Mouse (Mus musculus) adrenal gland, postnatal 0 days (tissue): ENCODE data around the gene Pip5k1c. TPM values are rescaled to one million over a fixed set of nuclear protein-coding genes. Genes with fewer than 3 reads are reported as not detected.

Source experiments
- microRNA-seq: library from miRNA; unstranded; fragments of <30 nt; microRNA quantifications from one replicate; pipeline ENCODE4, GENCODE M21; 2016; ENCODE audit warnings: borderline replicate concordance; ENCODE audit not compliant: insufficient number of aligned reads
- polyA plus RNA-seq: library from polyadenylated mRNA; unstranded; fragments of >200 nt; fragmentation: Nextera tagmentation; extraction: Ambion mirVana; gene quantifications from 2 replicates; pipeline ENCODE4 v1.2.1, GENCODE M21; 2015

Pip5k1c gene
- 29.5 and 37.8 TPM in 2 replicates for polyA plus RNA-seq

DNA sequence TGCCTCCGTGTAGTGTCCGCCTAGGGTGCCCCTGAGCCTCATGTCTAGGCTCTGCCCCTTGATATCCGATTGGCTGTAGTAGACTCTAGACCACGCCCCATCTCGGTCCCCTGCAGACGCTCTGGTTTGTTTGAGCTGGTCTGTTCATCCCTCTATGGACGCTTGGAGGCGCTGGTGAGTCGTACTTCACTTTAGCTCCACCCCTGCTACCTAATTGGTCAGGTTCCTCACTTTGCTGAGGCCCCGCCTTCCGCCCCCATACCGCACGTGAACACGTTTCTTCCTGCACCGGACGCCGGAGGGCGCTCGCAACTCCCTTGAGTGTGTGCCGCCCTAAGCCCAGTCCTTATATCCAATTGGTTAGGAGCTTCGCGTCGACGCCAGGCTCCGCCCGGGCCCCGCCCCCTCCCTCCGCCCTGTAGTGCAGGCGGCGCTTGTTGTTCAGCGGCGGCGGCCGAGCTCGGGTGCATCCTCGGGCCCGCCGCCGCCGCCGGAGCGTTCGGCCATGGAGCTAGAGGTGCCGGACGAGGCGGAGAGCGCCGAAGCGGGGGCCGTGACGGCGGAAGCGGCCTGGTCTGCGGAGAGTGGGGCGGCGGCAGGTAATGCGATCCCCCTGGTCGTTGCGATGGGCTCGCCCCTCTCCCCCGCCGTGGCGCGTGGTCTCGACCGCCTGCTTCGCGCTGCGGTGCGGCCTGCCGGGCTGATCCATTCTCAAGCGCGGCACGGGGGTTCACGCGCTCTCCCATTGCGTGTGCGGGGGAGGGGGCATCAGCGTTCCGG is at the start of gene Pip5k1c:
Pip5k1c (plus strand) TSS at position 410 of the 780 bp plus-strand sequence.

DNA sequence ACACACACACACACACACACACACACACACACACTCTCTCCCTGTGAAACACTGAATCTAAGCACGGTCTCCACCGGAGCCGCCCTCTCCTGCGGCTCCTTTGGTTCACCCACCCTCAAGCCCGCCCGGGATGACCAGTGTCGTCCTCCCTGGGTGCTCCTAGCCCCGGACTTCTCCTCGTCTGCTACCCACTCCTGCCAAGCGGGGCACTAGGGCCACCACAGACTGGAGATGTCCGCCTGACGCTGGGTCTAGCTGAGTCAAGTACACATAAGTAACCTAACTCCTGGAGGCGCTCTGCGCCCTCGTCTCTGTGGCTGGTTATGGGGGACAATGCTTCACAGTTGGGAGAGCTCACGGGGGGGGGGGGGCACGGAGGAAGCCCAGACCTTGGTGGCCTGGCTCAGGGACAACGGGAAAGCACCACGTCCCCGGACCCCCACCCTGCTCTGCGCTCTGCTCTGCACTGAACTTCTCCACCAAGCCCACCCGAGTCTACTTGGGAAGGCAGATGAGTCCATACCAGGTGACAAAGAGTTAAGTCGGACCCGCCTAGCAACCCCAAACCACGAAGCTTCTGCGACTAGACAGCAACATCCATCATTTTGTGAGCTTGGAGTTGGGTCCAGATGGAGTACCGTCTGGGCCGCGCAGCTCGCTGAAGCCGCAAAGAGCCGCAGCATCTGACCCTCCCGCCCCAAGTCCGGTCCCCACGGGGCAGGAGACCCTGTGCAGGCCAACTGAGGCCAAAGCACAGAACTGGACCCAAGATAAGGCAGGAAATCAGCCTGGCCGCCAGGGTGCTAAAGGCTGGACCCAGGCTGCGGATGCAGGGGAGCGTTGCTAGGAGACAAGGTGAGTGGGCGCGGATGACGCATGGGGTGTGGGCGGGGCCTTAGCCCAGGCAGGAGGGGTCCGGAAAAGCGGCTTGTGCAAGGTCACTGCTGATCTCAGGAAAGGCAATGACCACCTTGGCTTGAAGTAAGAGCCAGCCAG is 40.0 kb upstream of the Pip5k1c start, which contains the start of gene Matk:
Matk (plus strand) TSS at position 512 of the 996 bp plus-strand sequence.

DNA sequence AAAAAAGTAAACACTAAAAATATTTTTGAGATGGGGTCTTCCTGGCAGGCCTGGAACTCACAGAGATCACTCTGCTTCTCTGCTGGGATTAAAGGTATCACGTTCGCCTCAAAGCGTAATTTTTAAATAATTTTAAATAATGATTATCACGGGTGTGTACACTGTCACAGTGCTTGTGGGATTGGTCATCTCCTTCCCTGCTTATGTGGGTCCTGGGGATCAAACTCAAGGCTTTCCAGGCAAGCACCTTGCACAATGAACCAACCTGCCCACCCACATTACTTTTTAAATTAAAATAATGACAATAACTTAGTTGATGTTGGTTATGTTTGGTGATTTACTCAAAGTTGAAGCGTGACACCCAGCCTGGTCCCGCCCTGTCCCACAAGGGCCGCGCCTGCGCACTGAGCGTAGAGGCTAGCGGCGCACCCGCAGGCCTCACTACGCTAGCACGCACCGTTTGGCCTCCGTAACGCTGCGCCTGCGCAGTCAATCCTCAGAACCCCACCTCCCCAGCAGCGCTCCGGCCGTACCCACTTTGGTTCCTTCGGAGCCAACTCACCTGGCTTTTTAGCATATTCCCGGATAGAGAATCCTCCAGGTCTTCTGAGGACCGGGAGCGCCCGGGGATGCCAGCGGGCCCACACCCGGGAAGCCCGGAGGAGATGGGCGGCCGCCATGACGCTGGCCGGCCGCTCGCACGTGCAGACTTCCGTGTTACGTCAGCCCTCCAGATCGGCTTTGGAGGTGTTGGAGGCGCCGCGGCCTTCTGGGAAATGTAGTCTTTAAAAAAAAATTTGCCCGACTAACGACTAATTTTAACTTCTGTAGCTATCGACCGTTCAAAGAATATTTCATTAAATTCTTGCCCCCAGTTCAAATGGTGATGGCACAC is 26.3 kb upstream of the Pip5k1c start, which contains the start of the genes Mrpl54 and Apba3:
Mrpl54 (minus strand) TSS at position 724 of the 895 bp plus-strand sequence.
Apba3 (plus strand) TSS at position 750 of the 895 bp plus-strand sequence.

DNA sequence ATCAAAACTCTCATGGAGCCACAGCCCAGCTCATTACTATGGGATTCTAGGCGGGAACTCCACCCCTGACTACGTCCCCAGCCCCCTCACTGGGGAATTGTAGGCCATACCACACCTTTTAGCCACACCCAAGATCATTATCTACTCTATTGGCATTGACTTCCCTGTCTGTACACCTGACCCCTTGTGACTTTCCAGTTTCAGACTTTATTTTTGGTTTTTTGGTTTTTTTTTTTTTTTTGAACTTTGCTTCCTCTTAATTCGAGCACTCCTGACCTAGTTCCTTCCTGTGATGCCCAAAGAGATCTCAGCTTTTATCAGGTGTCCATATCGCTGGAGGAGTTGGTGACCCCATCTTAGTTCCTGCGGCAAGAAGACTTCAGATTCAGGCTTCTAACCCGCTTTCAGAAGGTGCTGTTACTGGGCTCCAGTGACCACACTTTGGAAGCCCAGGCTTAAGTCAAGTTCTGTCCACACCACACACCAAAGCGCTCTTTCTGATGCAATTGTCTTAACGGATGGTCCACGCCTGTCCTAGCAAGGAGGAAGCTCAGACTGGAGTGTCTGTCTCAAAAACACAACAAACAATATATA is 1.2 kb upstream of the Pip5k1c start, which contains the start of gene Tjp3:
Tjp3 (minus strand) TSS at position 71 of the 594 bp plus-strand sequence.

DNA sequence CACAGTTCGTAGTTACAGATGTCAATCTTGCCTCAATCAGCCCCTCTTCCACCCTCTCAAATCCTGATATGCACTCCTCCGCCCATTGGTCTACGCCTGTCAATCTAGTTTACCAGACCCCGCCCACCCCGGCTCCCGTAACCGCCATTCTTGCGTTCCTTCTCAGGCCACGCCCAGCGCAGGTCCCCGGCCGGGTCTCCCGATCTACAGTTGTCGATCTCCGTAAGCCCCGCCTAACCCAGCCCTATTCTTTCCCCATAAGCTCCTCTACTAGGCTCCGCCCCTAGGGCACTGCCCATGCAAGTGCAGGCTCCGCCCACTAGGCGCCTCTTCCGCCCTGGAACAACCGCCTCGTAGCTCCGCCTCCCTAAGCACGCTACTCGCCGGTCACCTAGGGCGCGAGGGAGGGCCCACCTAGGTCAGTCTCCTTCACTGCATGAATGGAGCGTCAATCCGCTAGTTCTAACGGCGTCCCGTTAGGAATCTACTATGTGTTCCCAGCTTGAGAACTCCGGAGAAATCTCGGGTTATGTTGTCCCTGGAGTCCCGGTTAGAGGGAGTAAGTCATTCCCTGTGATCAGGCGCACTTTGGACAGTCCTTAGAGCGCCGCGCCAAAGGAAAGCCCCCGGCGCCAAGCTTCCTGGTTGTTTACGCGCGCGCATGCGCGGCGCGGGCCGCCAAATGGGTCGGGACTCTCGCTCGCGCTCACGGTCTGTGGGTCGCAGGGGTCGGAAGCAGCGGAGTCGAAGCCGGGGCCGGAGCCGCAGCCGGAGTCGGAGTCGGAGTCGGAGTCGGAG is 28.0 kb downstream of the Pip5k1c start, which contains the start of gene Cactin:
Cactin (plus strand) TSS at position 554 of the 798 bp plus-strand sequence.

DNA sequence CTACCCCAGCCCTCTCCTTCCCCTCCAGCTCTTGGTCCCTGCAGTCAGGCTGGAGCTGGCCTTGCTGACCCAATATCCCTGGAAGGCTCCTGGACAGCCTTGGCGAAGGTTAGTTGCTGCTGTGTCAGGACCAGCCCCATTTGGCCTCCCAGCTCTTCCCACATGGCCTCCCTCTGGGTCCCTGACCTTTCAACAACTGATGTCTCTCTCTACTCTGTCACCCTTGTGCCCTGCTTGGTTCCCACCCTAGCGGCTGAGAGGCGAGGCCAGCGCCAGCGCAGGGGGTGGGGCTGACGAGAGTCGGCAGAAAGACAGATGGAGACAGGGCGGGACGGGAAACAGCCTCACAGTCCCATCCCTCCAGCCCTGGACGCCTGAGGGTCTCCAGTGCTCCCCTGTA is 35.6 kb downstream of the Pip5k1c start, which contains the start of gene Tbxa2r:
Tbxa2r (plus strand) TSS at position 346 of the 400 bp plus-strand sequence.

DNA sequence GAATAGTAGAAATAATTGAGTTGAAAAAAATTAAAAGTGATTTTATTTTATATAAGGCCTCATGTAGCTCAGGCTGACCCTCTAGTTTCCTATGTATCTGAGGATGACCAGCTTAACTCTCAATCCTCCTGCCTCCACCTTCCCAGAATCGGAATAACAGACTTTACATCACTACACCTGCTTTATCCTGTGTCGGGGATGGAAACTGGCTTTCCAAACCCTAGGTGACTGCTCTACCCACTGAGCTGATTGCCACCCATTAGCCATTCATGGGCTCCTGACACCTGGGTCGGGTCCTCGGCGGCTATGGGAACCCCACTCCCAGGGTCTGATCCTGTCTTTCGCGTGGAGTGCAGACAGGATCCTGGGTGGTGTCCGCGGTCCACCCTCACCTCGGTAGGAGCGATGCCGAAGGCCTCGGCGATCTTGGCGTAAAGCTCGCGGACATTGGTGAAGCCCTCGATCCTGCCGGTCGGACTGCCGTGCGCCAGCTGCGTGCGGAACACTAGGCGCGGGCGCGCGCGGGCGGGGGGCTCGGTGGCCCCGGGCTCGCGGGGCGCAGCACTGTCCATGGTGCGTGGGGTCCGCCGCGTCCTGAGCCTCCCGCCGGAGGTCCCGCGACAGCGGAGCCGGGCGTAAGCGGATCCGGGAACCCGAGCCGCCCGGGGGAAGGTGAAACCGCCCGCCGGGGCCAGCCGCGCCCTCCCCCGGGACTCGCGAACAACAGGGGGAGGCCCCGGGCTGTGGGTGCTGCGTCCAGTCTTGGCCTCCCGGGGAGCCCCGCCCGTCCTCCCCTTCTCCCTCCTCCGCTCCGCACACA is 50.1 kb downstream of the Pip5k1c start, which contains the start of gene Gipc3:
Gipc3 (minus strand) TSS at position 581 of the 820 bp plus-strand sequence.

DNA sequence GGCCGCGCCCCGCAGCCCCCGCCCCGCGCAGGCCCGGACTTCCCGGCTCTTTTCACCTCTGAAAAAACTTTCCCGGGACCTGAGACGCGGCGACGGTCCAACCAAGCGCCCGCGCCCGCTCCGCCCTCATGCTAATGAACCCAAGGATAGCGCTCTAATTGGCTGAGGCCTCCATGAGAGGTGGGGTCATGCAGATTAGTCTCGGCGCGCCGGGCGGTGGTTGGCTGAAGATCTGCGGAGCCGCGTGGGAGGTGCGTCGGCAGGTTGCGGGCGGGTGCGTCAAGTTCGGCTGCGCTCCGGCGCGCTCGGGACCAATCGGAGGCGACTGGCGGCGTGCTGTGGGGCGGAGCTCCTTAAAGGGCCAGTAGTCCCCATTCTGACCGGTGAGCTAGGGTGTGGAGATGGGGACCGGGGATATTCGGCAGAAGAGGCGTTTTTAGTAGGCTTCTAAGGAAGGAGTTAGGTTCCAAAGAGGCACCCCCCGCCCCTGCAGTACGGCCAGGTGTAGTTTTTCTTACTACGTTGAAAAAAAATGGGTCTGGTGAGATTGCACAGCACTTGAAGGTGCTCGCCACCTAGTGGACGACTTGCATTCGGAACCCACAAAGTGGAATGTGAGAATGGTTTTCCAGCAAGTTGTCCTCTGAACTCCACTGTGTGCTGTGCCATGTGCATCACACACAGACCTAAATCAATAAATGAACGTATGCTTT is 57.7 kb downstream of the Pip5k1c start, which contains the start of gene Hmg20b:
Hmg20b (minus strand) TSS at position 130 of the 713 bp plus-strand sequence.

DNA sequence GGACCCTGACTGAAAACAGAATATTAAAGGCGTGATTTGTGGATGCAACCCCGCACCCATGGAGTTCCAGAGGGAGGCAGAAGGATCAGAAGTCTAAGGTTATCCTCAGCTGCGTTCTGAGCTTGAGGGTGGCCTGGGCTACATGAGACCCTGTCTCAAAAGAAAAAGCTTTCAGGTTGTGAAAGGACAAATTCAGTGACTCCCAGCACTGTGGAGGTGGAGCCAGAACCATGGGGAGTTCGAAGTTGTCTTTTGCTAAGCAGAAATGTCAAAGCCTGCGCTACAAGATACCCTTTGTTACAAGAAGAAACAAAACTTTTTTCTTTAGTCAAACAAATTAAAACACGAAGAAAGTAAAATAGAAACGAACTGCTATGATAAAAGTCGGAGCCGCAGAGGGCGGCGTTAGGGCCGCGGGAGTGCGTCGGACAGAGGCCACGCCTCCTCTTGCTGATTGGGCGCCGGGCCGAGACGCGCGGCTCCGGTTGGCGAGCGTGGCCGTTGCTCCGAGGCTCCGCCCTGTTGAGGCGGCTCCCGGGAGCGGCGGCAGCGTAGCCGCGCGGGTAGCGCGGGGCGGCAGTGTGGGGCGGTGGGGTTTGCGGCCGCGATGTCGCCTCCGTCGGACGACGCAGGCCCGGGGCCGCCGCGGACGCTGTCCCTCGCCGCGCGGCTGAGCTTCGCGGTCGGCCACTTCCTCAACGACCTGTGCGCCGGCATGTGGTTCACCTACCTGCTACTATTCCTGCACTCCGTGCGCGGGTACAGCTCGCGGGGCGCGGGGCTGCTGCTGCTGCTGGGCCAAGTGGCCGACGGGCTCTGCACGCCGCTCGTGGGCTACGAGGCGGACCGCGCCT is 64.5 kb downstream of the Pip5k1c start, which contains the start of gene Mfsd12:
Mfsd12 (plus strand) TSS at position 501 of the 854 bp plus-strand sequence.

DNA sequence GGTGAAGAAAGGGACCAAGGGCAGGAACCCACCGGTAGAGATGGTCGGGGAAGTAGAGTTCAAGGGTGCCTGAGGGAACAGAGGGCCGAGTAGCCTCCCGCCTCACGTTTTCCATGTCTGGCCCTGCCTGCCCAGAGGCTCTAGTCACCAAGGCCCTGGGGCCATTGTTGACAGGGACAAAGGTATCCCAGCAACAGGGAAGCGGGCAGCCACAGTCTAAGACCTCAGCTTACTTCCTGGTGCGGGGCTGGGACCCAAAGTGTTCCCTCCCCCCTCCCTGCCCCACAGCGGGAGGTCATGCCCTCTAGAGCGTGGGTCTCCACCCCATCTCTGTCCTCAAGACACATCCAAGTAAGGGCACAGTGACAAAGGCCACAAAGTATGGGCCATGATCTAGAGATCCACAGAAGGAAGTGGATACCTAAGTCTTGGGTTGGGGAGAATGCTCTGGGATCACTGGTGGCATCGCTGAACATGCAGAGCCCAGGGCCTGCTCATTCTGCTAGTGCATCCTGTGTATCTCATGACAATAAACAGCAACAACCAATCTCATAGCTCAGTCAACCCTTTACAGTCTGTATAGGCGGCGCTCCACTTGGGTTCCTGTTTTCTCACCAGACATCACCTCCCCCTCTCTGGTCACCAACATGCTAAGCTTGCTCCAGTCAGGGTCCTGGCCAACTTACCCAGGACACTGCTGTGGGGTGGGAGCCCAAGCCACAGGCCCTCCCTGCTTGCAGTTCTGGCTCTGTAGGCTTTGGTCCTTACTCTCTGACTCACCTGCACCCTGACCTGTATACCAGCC is 73.1 kb downstream of the Pip5k1c start, which contains the start of gene 4930404N11Rik:
4930404N11Rik (minus strand) TSS at position 145 of the 805 bp plus-strand sequence.

Small RNAs within 50 kb of the gene (microRNA-seq; reads per million reads assigned to microRNA genes)
- 7.0 reads per million, percentile 10 among the genes with 10 or more reads in this experiment for gene Mir3057

Other genes with a start within 250 kb of the Pip5k1c start
- gene Sgta, start 232.8 kb upstream of the Pip5k1c start, polyA plus RNA-seq = 110 and 143 TPM in 2 replicates
- 22.1 and 33.3 TPM in 2 replicates for gene Thop1, start 222.9 kb upstream of the Pip5k1c start, polyA plus RNA-seq
- gene Creb3l3, start 194.1 kb upstream of the Pip5k1c start, polyA plus RNA-seq = 6.4 and 8.8 TPM in 2 replicates
- gene Map2k2, start 187.0 kb upstream of the Pip5k1c start, polyA plus RNA-seq = 101 and 150 TPM in 2 replicates
- gene Zbtb7a, start 157.7 kb upstream of the Pip5k1c start, polyA plus RNA-seq = 38.3 and 48.5 TPM in 2 replicates
- gene Pias4, start 125.0 kb upstream of the Pip5k1c start, polyA plus RNA-seq = 15.5 and 24.7 TPM in 2 replicates
- 323 and 361 TPM in 2 replicates for gene Eef2, start 116.3 kb upstream of the Pip5k1c start, polyA plus RNA-seq
- 45.5 and 58.7 TPM in 2 replicates for gene Dapk3, start 110.0 kb upstream of the Pip5k1c start, polyA plus RNA-seq
- gene 4930442H23Rik, start 109.1 kb upstream of the Pip5k1c start, polyA plus RNA-seq = 0.16 TPM in 1 of 2 replicates, not detected in the other
- gene Nmrk2, start 90.9 kb upstream of the Pip5k1c start, polyA plus RNA-seq = 0.13 TPM in 1 of 2 replicates, not detected in the other
- gene Atcay, start 62.1 kb upstream of the Pip5k1c start, polyA plus RNA-seq = 2.4 and 8.1 TPM in 2 replicates
- 5.5 and 7.2 TPM in 2 replicates for gene Zfr2, start 59.8 kb upstream of the Pip5k1c start, polyA plus RNA-seq
- 1.5 and 1.8 TPM in 2 replicates for gene Matk, start 40.0 kb upstream of the Pip5k1c start, polyA plus RNA-seq
- gene Mrpl54, start 26.0 kb upstream of the Pip5k1c start, polyA plus RNA-seq = 257 and 299 TPM in 2 replicates
- gene Apba3, start 26.0 kb upstream of the Pip5k1c start, polyA plus RNA-seq = 29.0 and 34.3 TPM in 2 replicates
- 0.76 and 1.2 TPM in 2 replicates for gene Tjp3, start 1.4 kb upstream of the Pip5k1c start, polyA plus RNA-seq
- 17.8 and 25.6 TPM in 2 replicates for gene Cactin, start 28.1 kb downstream of the Pip5k1c start, polyA plus RNA-seq
- 28.4 and 31.0 TPM in 2 replicates for gene Tbxa2r, start 35.8 kb downstream of the Pip5k1c start, polyA plus RNA-seq
- 0.11 and 0.12 TPM in 2 replicates for gene Gipc3, start 50.3 kb downstream of the Pip5k1c start, polyA plus RNA-seq
- gene Hmg20b, start 57.5 kb downstream of the Pip5k1c start, polyA plus RNA-seq = 59.6 and 78.9 TPM in 2 replicates
- gene Mfsd12, start 64.5 kb downstream of the Pip5k1c start, polyA plus RNA-seq = 8.9 and 10.3 TPM in 2 replicates
- gene 4930404N11Rik, start 72.9 kb downstream of the Pip5k1c start, polyA plus RNA-seq = 0.95 and 2.1 TPM in 2 replicates
- gene Fzr1, start 85.6 kb downstream of the Pip5k1c start, polyA plus RNA-seq = 42.1 and 63.2 TPM in 2 replicates
- gene Dohh, start 91.5 kb downstream of the Pip5k1c start, polyA plus RNA-seq = 62.7 and 76.5 TPM in 2 replicates
- 1.4 and 3.0 TPM in 2 replicates for gene Gm48551, start 91.5 kb downstream of the Pip5k1c start, polyA plus RNA-seq
- gene Gm48552, start 96.0 kb downstream of the Pip5k1c start, polyA plus RNA-seq = 0.77 and 1.2 TPM in 2 replicates
- gene Smim24, start 100.1 kb downstream of the Pip5k1c start, polyA plus RNA-seq = 3.3 and 8.2 TPM in 2 replicates
- 65.6 and 73.8 TPM in 2 replicates for gene Nfic, start 162.7 kb downstream of the Pip5k1c start, polyA plus RNA-seq
- 1.6 and 6.1 TPM in 2 replicates for gene Celf5, start 189.7 kb downstream of the Pip5k1c start, polyA plus RNA-seq
- 42.4 and 49.4 TPM in 2 replicates for gene Ncln, start 203.4 kb downstream of the Pip5k1c start, polyA plus RNA-seq
- gene S1pr4, start 207.2 kb downstream of the Pip5k1c start, polyA plus RNA-seq = 1.2 and 1.8 TPM in 2 replicates
- 2.0 and 2.2 TPM in 2 replicates for gene Gna15, start 231.3 kb downstream of the Pip5k1c start, polyA plus RNA-seq